Mouse (Mus musculus): ENCODE measurements around the gene Ttc41.

Gene Ttc41

GRCm38 (mm10) chr10:86784126-86784675, 78.6 kb downstream of the Ttc41 start:
- DNase-seq (ENCODE audit: low spot score in 2 of 2) = no peak

GRCm38 (mm10) chr10:86785396-86785795, 79.8 kb downstream of the Ttc41 start:
- no peak for DNase-seq (ENCODE audit: low spot score in 2 of 2)

GRCm38 (mm10) chr10:86786083-86786482, 80.5 kb downstream of the Ttc41 start:
- no peak for DNase-seq (ENCODE audit: low spot score in 2 of 2)

GRCm38 (mm10) chr10:86788193-86788592, 82.6 kb downstream of the Ttc41 start:
- no peak for DNase-seq (ENCODE audit: low spot score in 2 of 2)

DNA sequence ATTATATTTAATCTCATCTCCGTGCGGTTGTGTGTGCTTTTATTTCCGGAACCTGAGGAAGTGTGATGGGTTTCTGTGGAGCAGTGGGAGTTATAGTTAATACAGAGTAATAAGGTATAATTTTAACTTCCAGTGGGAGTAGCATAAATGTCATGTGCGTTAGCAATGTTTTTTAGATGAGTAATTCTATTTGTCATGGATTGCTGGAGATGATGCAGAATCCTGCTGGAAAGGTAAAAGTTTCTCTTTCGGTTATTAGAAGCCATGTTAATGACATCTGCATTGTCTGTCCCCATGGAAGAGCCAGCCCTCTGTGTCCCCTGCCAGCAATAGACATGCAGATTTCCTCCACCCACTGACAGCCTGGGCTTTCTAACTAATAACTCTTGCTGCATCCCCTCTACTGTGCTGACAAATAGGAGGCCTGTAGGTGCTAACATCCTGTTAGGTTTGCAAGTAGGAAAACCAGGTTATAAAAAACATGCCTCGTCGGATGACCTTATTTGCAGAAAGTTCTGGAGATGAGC, 83.6 kb downstream of the Ttc41 start:
- no peak for DNase-seq (ENCODE audit: low spot score in 2 of 2)

DNA sequence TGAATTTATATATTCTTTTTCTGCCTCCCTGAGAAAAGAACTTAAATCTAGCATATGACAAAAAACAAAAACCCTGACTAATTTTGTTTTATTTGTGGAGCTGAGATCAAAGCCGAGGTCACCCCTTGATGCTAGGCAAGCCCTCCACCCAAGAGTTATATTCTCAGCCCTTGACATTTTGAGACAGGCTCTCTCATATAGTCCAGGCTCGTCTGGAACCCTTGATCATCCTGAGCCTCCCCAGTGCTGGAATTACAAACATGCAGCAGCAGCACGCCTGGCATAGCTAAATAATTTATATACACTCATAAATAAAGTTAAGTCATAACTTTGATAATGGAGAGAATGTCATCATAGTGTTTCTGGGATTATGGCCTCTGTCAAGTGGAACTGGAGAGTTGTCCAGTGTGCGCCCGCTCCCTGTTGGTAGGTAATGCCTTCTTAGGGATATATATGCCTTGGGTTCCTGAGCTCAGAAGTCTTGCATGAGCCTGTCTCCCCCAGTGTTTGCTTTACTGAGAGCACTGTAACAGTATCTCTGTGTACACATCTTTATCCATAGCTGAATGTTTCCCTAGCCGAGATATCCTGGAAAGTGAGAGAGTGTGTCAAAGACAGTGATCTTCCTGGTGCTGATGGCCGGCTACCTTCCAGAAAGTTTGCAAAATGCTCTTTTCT, 86.0 kb downstream of the Ttc41 start:
- DNase-seq (ENCODE audit: low spot score in 2 of 2) = no peak

DNA sequence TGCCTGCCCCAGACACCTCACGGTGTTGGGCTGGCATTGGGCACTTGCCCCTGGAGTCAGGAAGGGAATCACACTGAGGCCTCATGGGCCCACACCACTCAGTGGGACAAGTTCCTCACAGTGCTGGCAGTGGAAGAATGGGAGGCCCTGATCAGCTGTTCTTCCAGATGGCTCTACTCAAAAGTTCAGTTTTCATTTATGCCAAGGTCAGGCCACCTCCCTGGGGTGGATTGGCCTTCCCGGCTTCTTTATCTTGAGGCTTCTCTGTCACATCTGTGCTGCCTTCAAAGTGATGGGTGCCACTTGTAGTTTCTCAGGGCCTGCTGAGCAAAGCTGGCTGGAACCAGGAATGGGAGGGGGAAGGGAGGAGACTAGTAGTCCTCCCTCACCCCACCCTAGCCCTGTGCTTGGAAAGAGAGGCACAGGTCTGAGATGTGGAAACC, 87.9 kb downstream of the Ttc41 start:
- no peak for DNase-seq (ENCODE audit: low spot score in 2 of 2)

DNA sequence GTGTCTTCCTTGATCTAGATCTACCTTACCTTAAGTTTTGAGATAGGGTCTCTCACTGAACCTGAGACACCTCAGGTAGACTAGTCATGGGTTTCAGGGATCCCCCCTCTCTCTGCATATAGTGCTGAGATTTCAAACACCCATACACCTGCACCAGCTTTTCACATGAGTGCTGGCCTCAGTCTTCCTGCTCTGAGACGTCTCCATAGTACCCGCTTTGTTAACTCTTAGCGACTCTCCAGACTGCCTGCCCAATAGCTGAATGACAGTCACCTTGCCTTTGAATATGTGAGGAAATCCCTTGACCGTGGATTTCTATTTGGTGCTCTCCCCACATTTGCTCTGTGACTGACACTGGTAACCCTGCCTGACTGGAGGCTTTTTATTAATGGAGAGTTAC, 88.6 kb downstream of the Ttc41 start:
- DNase-seq (ENCODE audit: low spot score in 2 of 2) = no peak

GRCm38 (mm10) chr10:86794794-86795535, 89.4 kb downstream of the Ttc41 start:
- no peak for DNase-seq (ENCODE audit: low spot score in 2 of 2)

GRCm38 (mm10) chr10:86796073-86796741, 90.6 kb downstream of the Ttc41 start:
- no peak for DNase-seq (ENCODE audit: low spot score in 2 of 2)

GRCm38 (mm10) chr10:86807362-86807761, 101.8 kb downstream of the Ttc41 start:
- no peak for DNase-seq (ENCODE audit: low spot score in 2 of 2)

DNA sequence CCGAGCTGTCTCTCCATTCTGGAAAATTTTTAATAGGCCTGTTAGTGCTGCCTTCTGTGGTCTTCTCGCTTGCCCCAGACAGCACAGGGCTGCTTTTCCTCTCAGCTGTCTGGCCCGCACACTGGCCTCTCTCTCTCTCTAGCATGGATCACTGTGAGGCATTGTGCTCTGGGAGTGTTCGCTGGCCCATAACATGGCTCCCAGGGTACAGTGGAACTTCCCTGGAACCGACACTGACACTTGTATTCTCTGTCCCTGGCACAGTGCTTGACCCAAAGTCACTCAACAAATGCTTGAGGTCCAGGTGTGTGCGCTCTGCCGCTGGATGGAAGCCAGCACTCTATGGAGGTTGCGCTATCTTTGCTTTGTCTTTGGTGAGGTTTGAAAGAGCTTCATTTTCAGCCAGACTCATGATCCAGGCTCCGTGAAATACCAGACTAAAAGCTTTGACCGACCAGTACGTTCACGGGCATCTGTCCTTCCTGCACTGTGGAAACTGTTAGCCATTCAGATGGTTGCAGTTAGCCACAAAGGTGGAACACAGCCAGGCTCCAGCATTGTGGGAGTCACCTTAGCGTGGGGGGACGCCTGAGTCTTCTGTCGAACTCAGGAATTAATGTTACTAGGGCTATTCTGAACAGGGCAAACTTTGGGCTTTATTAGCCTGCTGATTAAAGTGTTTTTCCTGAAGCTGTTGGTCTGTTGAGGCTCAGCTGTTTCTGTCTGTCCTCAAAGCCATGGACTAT, 102.6 kb downstream of the Ttc41 start:
- no peak for DNase-seq (ENCODE audit: low spot score in 2 of 2)

GRCm38 (mm10) chr10:86810000-86810399, 104.4 kb downstream of the Ttc41 start:
- DNase-seq (ENCODE audit: low spot score in 2 of 2) = no peak

DNA sequence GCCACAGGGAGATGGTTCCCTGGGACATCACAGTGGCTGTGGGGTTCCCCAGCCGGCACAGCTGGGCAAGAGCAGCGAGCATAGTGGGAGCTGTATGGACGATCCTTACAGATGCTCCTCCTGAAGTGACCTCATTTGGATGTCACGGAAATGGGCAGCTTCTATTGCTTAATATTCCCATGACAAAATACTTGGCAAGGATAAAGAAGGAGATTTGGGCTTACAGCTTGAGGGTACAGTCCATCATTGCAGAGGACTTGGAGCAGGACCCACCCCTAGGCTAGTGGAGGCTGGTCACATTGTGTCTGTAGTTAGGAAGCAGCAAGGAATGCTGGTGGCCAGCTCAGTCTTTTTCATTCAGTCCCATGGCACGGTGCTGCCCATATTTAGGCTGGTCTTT, 105.0 kb downstream of the Ttc41 start:
- no peak for DNase-seq (ENCODE audit: low spot score in 2 of 2)

DNA sequence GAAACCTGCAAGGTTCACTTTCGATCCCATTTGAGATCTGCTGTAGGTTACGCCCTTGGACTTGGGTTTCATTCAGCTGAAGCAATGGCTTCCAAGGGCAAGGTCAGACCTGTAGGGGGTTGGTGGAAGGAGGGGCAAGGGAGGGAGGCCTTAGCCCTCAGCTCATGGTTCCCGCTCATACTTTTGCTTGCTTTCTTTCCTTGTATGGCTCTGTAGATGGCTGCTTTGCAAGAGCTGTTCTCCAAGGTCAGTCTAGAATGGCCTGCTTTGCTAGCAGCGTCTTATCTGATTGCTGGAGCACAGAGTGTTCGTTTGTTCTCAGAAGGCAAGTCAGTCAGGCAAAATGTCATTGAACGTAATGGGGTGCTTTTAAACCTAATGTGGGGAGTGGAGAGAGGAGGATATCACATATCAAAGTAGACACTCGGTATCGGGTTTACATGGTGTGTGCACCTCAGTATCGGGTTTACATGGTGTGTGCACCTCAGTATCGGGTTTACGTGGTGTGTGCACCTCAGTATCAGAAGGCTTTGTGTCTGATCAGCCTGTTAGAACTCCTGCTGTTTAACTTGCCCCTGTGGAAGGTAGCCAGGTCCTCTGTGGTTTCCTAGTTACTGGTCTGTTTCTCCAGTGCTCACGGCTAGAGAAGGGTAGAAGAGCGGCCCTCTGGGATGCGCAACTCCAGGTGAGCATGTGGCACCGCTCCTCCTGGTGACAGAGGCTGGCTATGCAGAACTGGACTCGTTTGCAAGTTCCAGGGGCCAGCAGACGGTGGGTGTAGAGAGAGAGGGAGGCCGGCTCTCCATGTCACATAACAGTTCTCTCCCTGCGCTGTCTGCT, 108.9 kb downstream of the Ttc41 start:
- peak in 1 of 2 experiments; percentile 48 for DNase-seq (ENCODE audit: low spot score in 2 of 2)

- no peak for DNase-seq (ENCODE audit: low spot score in 2 of 2)
Observed at GRCm38 (mm10) chr10:86815133-86815532, 109.5 kb downstream of the Ttc41 start.

GRCm38 (mm10) chr10:86819649-86820165, 114.1 kb downstream of the Ttc41 start:
- DNase-seq (ENCODE audit: low spot score in 2 of 2) = no peak

DNA sequence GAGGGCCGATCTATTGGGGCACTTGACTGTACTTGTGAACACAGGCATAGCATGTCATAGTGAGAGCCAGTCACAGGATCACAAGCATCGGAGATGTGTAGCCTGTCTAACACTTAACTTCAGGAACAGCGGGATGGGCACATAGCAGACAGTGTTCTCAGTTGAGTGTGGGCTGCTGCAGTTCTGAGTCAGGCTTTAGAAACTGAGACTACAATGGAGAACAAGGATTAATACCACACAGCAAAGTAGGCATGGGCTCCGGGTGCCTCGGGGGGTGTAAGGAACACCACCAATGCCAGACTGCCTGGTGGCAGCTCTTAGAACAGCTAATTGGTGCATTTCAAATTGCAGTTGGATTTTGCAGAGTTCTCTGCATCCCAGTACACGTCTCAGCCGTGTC, 115.4 kb downstream of the Ttc41 start:
- no peak for DNase-seq (ENCODE audit: low spot score in 2 of 2)

GRCm38 (mm10) chr10:86824093-86824492, 118.5 kb downstream of the Ttc41 start:
- no peak for DNase-seq (ENCODE audit: low spot score in 2 of 2)

GRCm38 (mm10) chr10:86824871-86825270, 119.3 kb downstream of the Ttc41 start:
- DNase-seq (ENCODE audit: low spot score in 2 of 2) = no peak
